Mouse (Mus musculus): ENCODE data around the gene Rundc3a. TPM values are rescaled to one million over a fixed set of nuclear protein-coding genes. Genes with fewer than 3 reads are reported as not detected.
A peak's percentile ranks its signal among the peaks of the same experiment; 100 is the strongest.
"Not testable (repeated sequence)": the region's sequence is repeated elsewhere in the genome, so short reads cannot be mapped to it uniquely, and the experiment has no call there.

The Rundc3a gene
- total RNA-seq, 2 experiments from 2014 or later, result 0.66 to 0.90 TPM

- intact Hi-C loops (cut with DNase I; ENCODE audit: low total_unique reads), result no loop called here
- no peak for DNase-seq
Observed at GRCm38 (mm10) chr11:102405544-102406285, 12.5 kb downstream of the Rundc3a start.

GRCm38 (mm10) chr11:102406401-102406800 is 13.2 kb downstream of the Rundc3a start:
- intact Hi-C loops (cut with DNase I; ENCODE audit: low total_unique reads), result no loop called here
- DNase-seq, result no peak

DNA sequence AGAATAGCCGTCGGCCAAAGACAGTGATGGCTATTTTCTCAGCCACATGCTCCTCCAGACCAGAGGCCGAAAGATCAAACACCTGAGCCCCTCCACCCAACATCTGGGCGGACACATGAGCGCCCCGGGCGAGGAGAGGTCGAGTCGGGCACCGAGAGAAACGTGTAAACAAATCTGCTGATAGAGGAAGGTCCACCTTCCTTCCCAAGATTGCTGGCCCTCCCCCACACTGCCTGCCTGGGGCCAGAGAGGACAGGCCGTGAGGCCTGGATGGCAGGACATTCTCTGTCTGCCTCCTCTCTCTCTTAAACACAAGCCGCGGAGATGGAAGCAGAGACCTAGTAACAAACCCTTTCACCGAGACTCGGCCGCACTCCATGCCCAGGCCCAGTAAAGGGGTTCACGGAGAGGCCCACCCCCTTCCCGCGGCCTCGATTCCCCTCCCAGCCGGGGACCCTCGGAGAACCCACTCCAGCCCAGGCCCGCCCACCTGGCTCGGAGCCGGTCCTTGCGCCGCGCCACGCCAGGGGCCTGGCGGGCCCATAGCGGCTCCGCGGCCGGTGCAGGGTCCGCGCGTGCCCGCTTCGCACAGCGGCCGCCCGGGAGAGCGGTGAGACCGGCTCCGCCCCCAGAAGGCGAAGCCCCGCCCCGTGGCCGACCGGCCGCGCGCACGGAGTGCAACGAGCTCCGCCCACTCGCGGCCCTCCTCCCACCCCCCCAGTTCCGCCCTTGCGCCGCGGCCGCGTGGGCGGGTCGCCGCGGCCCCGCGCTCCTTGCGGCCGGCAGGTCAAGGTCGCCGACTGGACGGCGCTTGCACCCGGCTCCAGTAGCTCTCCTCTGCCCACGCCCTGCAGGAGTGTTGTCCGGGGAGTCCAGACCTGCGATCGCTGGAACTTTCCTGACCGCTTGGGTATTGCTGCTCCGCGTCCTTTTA is 14.0 kb downstream of the Rundc3a start:
- peak; percentile 95 for DNase-seq
- intact Hi-C loops (cut with DNase I; ENCODE audit: low total_unique reads), result no loop called here

DNA sequence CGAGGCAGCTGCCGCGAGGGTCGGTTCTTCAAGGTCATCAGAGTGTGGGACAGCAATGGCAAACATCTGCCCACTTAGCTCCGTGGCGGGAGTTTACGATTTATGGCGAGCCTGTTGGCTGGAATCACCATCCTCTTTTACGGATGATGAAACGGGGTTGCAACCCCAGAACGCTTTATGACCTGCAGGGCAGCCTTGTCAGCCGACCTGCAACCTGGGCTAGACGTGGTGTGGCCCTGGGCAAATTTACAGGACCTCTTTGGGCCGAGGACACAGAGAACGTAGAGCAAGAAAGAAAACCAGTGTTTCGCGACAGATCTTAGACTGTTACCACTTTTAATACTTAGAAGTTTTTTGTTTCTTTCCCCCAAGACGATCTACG is 14.6 kb downstream of the Rundc3a start, which contains the start of gene Slc25a39:
Gene Slc25a39 (minus strand): TSS at position 113 of the 382 bp plus-strand sequence.
- DNase-seq, result no peak
- intact Hi-C loops (cut with DNase I; ENCODE audit: low total_unique reads), result no loop called here

DNA sequence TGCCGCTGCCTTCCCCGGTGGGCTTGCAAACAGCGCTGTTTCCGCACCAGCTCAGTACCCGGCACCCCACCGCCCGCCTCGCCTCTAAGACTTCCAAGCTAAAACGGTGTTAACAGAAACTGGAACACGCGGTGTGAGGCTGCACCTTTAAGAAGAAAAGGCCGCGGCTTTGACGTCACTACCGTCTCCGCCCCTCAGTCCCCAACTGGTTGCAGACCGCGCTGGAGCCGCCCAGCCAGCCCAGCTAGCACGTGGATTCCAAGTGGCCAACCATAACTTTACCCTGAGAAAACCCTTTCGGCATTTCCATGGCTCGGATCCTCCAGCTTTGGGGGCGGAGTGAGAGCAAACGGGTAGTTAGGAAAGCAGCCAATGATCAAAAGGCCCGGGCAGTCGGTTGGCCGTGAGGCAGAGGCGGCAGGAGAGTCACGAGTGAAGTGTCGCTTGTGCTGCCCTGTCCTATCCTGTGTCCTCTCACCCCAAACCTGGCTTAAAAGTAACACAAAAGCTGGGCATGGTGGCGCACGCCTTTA is 15.2 kb downstream of the Rundc3a start:
- peak; percentile 98 for DNase-seq
- intact Hi-C loops (cut with DNase I; ENCODE audit: low total_unique reads), result no loop called here

DNA sequence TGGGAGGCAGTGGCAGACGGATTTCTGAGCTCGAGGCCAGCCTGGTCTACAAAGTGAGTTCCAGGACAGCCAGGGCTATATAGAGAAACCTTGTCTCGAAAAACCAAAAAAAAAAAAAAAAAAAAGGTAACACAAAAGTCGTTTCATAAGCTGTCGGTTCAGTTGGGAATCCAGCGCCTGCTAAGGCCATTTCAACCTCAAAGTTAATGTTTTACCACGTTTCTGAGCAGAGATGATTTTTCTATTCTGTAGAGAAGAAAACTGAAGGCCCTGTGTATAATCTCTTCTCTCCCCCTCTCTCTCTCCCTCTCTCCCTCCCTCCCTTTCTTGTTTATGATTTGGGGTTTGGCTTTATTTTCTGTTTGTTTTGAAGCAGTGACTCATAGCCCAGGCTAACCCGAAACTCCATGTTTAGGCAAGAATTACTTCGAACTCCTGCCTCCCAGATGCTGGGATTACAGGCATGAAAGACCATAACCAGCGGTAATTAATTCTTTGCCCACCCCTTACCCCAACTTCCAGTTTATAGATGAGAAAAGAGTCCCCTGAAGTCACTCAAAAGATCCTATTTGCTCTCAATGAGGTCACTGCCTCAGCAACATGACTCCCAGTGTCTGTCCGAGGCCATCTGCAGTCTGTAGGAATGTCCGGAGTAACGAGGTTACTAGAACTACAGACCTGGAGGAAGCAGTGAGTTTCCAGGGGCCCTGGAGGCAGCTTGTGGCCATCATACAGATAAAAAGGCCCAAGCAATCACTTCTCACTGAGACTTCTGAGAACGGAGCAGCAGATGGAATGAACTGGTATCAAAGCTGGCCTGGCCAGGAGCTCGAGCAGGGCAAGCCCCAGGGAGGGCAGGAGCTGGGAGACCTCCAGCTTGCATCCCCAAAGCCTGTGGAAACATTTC is 15.9 kb downstream of the Rundc3a start:
- no peak for DNase-seq
- intact Hi-C loops (cut with DNase I; ENCODE audit: low total_unique reads), result no loop called here

DNA sequence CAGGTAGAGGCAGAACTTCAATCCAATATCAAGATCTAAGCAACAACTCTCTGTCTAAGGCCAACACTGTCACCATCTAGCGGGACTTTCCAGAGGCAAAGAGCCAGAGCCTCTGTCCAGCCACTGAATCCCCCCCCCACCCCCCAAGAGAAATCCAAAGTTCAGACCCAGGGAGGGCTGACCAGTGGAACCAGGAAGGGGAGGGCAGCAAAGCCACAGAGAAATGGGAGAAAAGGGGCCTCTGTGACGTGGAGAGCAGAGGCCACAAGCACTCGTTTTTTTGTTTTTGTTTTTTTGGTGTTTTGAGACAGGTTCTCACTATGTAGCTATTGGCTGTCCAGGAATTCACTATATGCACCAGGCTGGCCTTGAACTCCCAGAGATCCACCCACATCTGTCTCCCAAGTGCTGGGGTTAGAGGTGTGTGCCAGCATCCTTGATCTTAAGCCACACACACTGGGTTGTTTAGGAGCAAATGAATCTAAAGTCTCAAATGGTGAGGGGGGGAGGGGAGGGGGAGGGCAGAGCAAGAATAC is 16.7 kb downstream of the Rundc3a start:
- no peak for DNase-seq
- intact Hi-C loops (cut with DNase I; ENCODE audit: low total_unique reads), result loop anchor here (5.0 kb wide), 1 partner anchor 98 kb away; no protein-coding TSS in a partner anchor

GRCm38 (mm10) chr11:102410345-102410744 is 17.1 kb downstream of the Rundc3a start:
- intact Hi-C loops (cut with DNase I; ENCODE audit: low total_unique reads), result loop anchor here (5.0 kb wide), 1 partner anchor 98 kb away; no protein-coding TSS in a partner anchor
- not testable (repeated sequence) for DNase-seq

DNA sequence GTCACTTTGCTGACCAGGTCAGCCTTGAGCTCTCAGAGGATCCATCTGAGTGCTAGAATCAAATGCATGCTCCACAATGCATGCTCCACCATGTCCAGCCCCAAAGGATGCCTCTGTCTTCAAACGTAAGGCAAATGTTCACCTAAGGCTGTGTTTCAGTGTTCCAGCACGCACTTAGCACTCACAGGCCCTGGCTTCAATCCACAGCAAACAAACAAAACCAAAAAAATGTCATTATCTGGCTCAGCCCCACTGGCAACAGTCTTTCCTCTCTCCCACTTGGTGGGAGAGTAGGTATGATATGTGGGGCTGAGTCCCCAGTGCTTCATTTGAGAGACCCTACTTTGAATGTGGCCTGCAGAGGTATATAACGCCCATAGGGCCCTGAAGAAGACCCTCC is 17.9 kb downstream of the Rundc3a start:
- DNase-seq, result no peak
- intact Hi-C loops (cut with DNase I; ENCODE audit: low total_unique reads), result loop anchor here (5.0 kb wide), 1 partner anchor 99 kb away; no protein-coding TSS in a partner anchor

- peak; percentile 91 for DNase-seq
- intact Hi-C loops (cut with DNase I; ENCODE audit: low total_unique reads), result loop anchor here (5.0 kb wide), 1 partner anchor 99 kb away; no protein-coding TSS in a partner anchor
Observed at GRCm38 (mm10) chr11:102411704-102412103, 18.5 kb downstream of the Rundc3a start.

DNA sequence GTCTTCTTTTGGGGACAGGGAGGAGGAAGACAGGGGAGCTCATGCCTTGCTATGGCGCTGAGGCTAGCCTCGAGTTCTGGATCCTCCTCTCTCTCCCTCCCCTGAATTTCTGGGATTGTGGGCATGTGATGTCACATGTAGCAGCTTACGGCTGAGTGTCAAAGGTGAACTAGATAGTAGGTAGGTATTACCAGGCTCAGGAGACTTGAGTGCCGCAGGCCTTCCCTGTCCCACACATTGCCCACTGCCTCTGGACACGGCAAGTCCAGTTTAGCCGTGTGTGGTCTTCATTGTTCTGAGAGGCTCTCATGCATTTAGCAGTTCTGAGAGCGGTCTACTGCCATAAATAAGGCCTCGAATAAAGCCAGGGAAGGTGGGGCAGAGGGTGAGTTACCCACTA is 19.9 kb downstream of the Rundc3a start:
- intact Hi-C loops (cut with DNase I; ENCODE audit: low total_unique reads), result loop anchor here (5.0 kb wide), 1 partner anchor 101 kb away; no protein-coding TSS in a partner anchor
- no peak for DNase-seq

GRCm38 (mm10) chr11:102415034-102415802 is 22.0 kb downstream of the Rundc3a start:
- intact Hi-C loops (cut with DNase I; ENCODE audit: low total_unique reads), result no loop called here

DNA sequence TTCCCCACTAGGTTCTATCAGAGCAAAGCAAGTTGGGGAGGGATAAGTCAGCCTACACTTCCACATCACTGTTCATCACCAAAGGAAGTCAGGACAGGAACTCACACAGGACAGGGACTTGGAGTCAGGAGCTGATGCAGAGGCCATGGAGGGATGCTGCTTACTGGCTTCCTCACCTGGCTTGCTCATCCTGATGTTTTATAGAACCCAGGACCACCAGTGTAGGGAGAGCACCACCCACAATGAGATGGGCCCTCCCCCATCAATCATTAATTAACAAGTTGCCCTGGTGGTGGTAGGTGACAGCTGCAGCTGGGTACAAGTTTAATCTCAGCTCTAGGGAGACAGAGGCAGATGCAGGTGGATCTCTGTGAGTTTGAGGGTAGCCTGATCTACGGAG is 24.0 kb downstream of the Rundc3a start:
- intact Hi-C loops (cut with DNase I; ENCODE audit: low total_unique reads), result no loop called here
- DNase-seq, result no peak

More at GRCm38 (mm10) chr11:102415034-102415802, 22.0 kb downstream of the Rundc3a start:
- DNase-seq, result no peak

- intact Hi-C loops (cut with DNase I; ENCODE audit: low total_unique reads), result no loop called here
- DNase-seq, result no peak
Observed at GRCm38 (mm10) chr11:102418887-102419286, 25.7 kb downstream of the Rundc3a start.

DNA sequence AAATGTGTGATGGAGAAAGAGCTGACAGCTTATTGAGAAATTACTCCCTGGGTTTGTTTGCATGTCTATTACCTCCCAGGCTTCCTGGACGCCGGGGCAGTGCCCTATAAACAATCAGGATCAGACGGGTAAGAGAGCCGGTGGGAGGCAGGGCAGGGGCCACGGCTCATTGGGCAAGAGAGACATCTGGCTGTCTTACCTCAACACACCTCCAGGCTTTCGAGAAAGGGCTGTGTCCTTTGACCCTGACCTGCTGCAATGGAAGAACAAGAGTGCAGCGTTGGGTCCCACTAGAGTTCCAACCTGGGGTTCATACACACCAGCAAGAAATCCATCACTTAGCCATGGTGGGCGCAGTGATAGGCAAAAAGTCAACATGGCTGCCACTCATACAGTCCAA is 28.4 kb downstream of the Rundc3a start:
- DNase-seq, result no peak
- intact Hi-C loops (cut with DNase I; ENCODE audit: low total_unique reads), result no loop called here

DNA sequence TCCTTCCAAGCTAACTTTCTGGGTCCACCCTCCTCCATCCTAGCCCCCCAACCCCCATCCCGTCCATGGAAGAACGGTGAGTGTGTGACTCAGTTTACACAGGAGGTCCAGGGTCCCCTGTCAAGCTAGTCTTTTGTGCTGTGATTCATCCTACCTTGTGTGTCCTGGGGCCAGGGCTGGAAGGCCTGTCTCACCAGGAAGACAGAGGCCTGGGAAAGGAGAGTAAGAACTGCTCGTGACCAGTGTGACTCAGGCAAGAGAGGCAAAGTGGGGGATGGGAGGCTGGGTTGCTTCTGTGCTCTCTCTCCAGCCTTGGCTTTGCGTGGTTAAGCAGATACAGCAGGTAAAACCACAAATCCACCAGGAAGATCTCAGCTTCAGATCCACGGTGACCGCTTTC is 31.5 kb downstream of the Rundc3a start:
- intact Hi-C loops (cut with DNase I; ENCODE audit: low total_unique reads), result no loop called here
- no peak for DNase-seq

DNA sequence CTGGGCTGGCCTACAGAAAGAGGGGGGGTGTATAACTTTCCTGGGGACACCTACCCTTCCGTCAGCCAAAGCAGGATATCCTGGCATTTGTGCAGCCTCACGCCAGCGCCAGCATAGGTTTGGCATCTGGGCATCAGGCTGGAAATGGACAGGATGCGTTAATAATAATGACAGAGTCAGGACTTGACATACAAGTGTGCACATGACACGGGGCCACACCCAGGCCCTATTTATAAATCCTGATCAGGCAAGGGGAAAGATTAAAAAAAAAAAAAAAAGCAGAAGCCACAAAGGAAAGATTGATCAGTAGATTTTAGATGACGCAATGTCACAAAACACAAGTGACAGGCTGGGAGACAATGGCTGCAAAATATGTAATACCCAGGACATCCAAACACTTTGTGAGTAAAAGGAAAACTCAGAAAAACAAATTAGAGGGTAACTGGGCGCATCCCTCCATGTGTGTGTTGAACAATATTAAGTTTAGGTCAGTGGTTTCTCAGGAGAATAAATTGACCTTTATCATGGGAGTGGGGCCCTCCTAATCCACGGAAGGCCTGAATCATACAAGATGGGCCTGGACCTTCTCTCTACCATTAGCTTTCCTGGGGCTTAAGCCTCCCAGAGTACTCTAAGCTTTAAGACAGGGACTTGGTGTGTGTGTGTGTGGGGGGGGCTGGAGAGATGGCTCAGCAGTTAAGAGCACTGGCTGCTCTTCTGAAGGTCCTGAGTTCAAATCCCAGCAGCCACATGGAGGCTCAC is 32.5 kb downstream of the Rundc3a start:
- intact Hi-C loops (cut with DNase I; ENCODE audit: low total_unique reads), result no loop called here
- no peak for DNase-seq

Measured in gastrocnemius, postnatal 14 days (tissue).